Comparison of ENCODE assay signal across 29 mouse cellular contexts in the genomic region with DNA sequence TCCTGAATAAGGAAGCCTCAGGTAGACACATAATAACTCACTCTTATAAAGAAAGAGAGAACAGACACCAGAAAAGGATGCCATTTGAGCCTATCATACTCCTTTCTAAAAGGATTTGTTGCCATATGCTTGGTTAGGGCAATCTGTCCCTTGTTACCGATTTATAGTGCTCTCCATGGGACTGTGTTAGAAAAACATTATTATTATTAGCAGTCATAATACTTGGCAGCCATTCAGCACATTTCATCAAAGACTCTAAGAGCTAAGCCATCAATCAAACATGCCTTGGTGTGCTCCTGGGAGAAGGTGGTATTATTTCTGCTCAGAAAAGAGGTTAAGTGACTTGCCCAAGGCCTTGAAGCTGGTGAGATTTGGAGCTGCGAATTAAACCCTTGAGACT.
DNase-seq lines count a peak whose midpoint lies in the region; ATAC-seq and TF ChIP-seq lines count a peak whose summit lies in the region.
"Had no signal": no experiment of that assay in that cellular context is flagged by ENCODE, and none has a peak within 500 bp of the region (broad histone marks: within the 10 kb centered on the region; RNA-seq: fewer than 3 reads in every experiment).

No protein-coding gene starts in this region.

- DNase-seq in forebrain, embryonic 14.5 days (ENCODE audit: low spot score), result peak; percentile 6
- DNase-seq in forebrain, postnatal 0 days, result no peak
- peak; percentile 2 for DNase-seq in midbrain, postnatal 0 days (ENCODE audit: low spot score)
- no peak for DNase-seq in midbrain, embryonic 14.5 days
- DNase-seq in mesoderm, embryonic 11.5 days (ENCODE audit: low read depth, low spot score), result peak; percentile 39
- DNase-seq: adrenal gland, postnatal 10 days; adrenal gland, postnatal 36 days; cerebellum, adult 11-12 months; cerebellum, adult 8-10 months; cerebellum, postnatal 10 days; cerebellum, postnatal 36 days; gastrocnemius, adult 2 months; gastrocnemius, postnatal 14 days; heart, adult 11 months; heart, postnatal 10 days; heart, postnatal 36 days had no signal

- no peaks in the 10 kb centered on the region for H3K36me3 ChIP-seq in forebrain, embryonic 14.5 days (ENCODE audit: control insufficient read depth, insufficient read depth, low read length)
- H3K36me3 ChIP-seq in forebrain, postnatal 0 days (ENCODE audit: insufficient read depth), result no peaks in the 10 kb centered on the region
- no peaks in the 10 kb centered on the region for H3K36me3 ChIP-seq in hindbrain, embryonic 16.5 days (ENCODE audit: control insufficient read depth, insufficient read depth, low read length)
- H3K36me3 ChIP-seq in hindbrain, embryonic 13.5 days, result no peaks in the 10 kb centered on the region
- no peaks in the 10 kb centered on the region for H3K36me3 ChIP-seq in midbrain, postnatal 0 days (ENCODE audit: insufficient read depth, low read length)
- H3K36me3 ChIP-seq in midbrain, embryonic 14.5 days (ENCODE audit: control insufficient read depth, insufficient read depth, low read length), result no peaks in the 10 kb centered on the region
- no peaks in the 10 kb centered on the region for H3K36me3 ChIP-seq in heart, embryonic 11.5 days (ENCODE audit: control insufficient read depth, insufficient read depth, low read length)
- H3K36me3 ChIP-seq: embryonic facial prominence, embryonic 10.5 days; embryonic facial prominence, embryonic 13.5 days; forebrain, embryonic 12.5 days; heart, embryonic 12.5 days; heart, embryonic 15.5 days; hindbrain, embryonic 15.5 days; intestine, embryonic 15.5 days had no signal

- WGBS in forebrain, embryonic 14.5 days, result 75% methylated on average over 2 of the region's 2 CpGs
- 66% methylated on average over 2 of the region's 2 CpGs for WGBS in forebrain, postnatal 0 days
- WGBS in hindbrain, embryonic 16.5 days, result 62% methylated on average over 2 of the region's 2 CpGs
- WGBS in hindbrain, embryonic 13.5 days, result 68% methylated on average over 2 of the region's 2 CpGs
- whole genome bisulfite sequencing in midbrain, postnatal 0 days, result 75% methylated on average over 2 of the region's 2 CpGs
- 81% methylated on average over 2 of the region's 2 CpGs for WGBS in midbrain, embryonic 14.5 days
- 66% methylated on average over 2 of the region's 2 CpGs for WGBS in heart, embryonic 11.5 days (ENCODE audit: insufficient replicate concordance)

- no peaks in the 10 kb centered on the region for H3K27me3 ChIP-seq in forebrain, embryonic 14.5 days (replicated peaks; ENCODE audit: control insufficient read depth, insufficient read depth, low read length)
- H3K27me3 ChIP-seq in forebrain, postnatal 0 days (ENCODE audit: insufficient read depth, low read length), result no peaks in the 10 kb centered on the region
- H3K27me3 ChIP-seq in hindbrain, embryonic 16.5 days (replicated peaks; ENCODE audit: control insufficient read depth, insufficient read depth, low read length), result no peaks in the 10 kb centered on the region
- H3K27me3 ChIP-seq in hindbrain, embryonic 13.5 days, result no peaks in the 10 kb centered on the region
- no peaks in the 10 kb centered on the region for H3K27me3 ChIP-seq in midbrain, postnatal 0 days (ENCODE audit: insufficient read depth, low read length)
- H3K27me3 ChIP-seq in midbrain, embryonic 14.5 days (ENCODE audit: control insufficient read depth, insufficient read depth, low read length), result no peaks in the 10 kb centered on the region
- no peaks in the 10 kb centered on the region for H3K27me3 ChIP-seq in heart, embryonic 11.5 days (ENCODE audit: control insufficient read depth, insufficient read depth, low read length)
- H3K27me3 ChIP-seq: embryonic facial prominence, embryonic 13.5 days; forebrain, embryonic 12.5 days; heart, embryonic 12.5 days; heart, embryonic 15.5 days; hindbrain, embryonic 15.5 days; intestine, embryonic 15.5 days had no signal

- ATAC-seq in forebrain, embryonic 14.5 days, result no peak
- no peak for ATAC-seq in forebrain, postnatal 0 days
- ATAC-seq in hindbrain, embryonic 16.5 days, result peak; percentile 17; the same call in 1 of the 2 replicates
- no peak for ATAC-seq in hindbrain, embryonic 13.5 days (ENCODE audit: low FRiP score)
- ATAC-seq in midbrain, postnatal 0 days (ENCODE audit: low FRiP score), result no peak
- no peak for ATAC-seq in midbrain, embryonic 14.5 days (ENCODE audit: low FRiP score, low TSS enrichment)
- ATAC-seq in heart, embryonic 11.5 days (replicated peaks; ENCODE audit: insufficient number of reproducible peaks, low FRiP score, low TSS enrichment), result no peak
- ATAC-seq: activated CD4-positive, CD25-positive, alpha-beta regulatory T cell, adult 4 months; forebrain, embryonic 16.5 days; intestine, embryonic 15.5 days had no signal

- no peak overlapping the region for H3K4me3 ChIP-seq in forebrain, embryonic 14.5 days (ENCODE audit: low read depth, low read length)
- H3K4me3 ChIP-seq in forebrain, postnatal 0 days (ENCODE audit: low read depth, low read length), result no peak overlapping the region
- no peak overlapping the region for H3K4me3 ChIP-seq in hindbrain, embryonic 16.5 days (ENCODE audit: low read length)
- H3K4me3 ChIP-seq in hindbrain, embryonic 13.5 days, result no peak overlapping the region
- no peak overlapping the region for H3K4me3 ChIP-seq in midbrain, postnatal 0 days (ENCODE audit: low read depth, low read length)
- no peak overlapping the region for H3K4me3 ChIP-seq in midbrain, embryonic 14.5 days (replicated peaks; ENCODE audit: low read depth, low read length)
- H3K4me3 ChIP-seq in heart, embryonic 11.5 days (ENCODE audit: low read depth, low read length), result no peak overlapping the region
- H3K4me3 ChIP-seq: embryonic facial prominence, embryonic 10.5 days; embryonic facial prominence, embryonic 13.5 days; erythroblast, embryonic 14.5 days; forebrain, embryonic 12.5 days; gastrocnemius, adult 2 months; heart, embryonic 12.5 days; heart, embryonic 15.5 days; hindbrain, embryonic 15.5 days; intestine, embryonic 15.5 days had no signal

- no peak overlapping the region for H3K27ac ChIP-seq in forebrain, embryonic 14.5 days (ENCODE audit: low read depth, low read length)
- H3K27ac ChIP-seq in forebrain, postnatal 0 days (ENCODE audit: low read depth, low read length), result no peak overlapping the region
- H3K27ac ChIP-seq in hindbrain, embryonic 16.5 days (ENCODE audit: low read depth, low read length), result no peak overlapping the region
- no peak overlapping the region for H3K27ac ChIP-seq in hindbrain, embryonic 13.5 days
- no peak overlapping the region for H3K27ac ChIP-seq in midbrain, postnatal 0 days (ENCODE audit: low read depth, low read length)
- H3K27ac ChIP-seq in midbrain, embryonic 14.5 days (replicated peaks; ENCODE audit: low read depth, low read length), result no peak overlapping the region
- no peak overlapping the region for H3K27ac ChIP-seq in heart, embryonic 11.5 days (ENCODE audit: low read depth, low read length)
- H3K27ac ChIP-seq: embryonic facial prominence, embryonic 10.5 days; embryonic facial prominence, embryonic 13.5 days; forebrain, embryonic 12.5 days; gastrocnemius, adult 2 months; heart, embryonic 15.5 days; hindbrain, embryonic 15.5 days; intestine, embryonic 15.5 days had no signal

- no peak for TF ChIP-seq CTCF in forebrain, postnatal 0 days (IDR thresholded peaks at IDR 0.05; ENCODE audit: low read depth)
- no peak for TF ChIP-seq CTCF in midbrain, postnatal 0 days (IDR thresholded peaks at IDR 0.05)

- no peaks in the 10 kb centered on the region for H3K4me1 ChIP-seq in forebrain, embryonic 14.5 days (ENCODE audit: control insufficient read depth, insufficient read depth, low read length)
- H3K4me1 ChIP-seq in forebrain, postnatal 0 days (ENCODE audit: insufficient read depth), result no peaks in the 10 kb centered on the region
- H3K4me1 ChIP-seq in hindbrain, embryonic 16.5 days (ENCODE audit: control insufficient read depth, insufficient read depth, low read depth, low read length), result no peaks in the 10 kb centered on the region
- H3K4me1 ChIP-seq in hindbrain, embryonic 13.5 days (replicated peaks), result no peaks in the 10 kb centered on the region
- no peaks in the 10 kb centered on the region for H3K4me1 ChIP-seq in midbrain, postnatal 0 days (ENCODE audit: insufficient read depth, low read length)
- H3K4me1 ChIP-seq in midbrain, embryonic 14.5 days (ENCODE audit: control insufficient read depth, insufficient read depth, low read length), result no peaks in the 10 kb centered on the region
- H3K4me1 ChIP-seq in heart, embryonic 11.5 days (ENCODE audit: control insufficient read depth, insufficient read depth, low read length), result no peaks in the 10 kb centered on the region
- H3K4me1 ChIP-seq: embryonic facial prominence, embryonic 10.5 days; embryonic facial prominence, embryonic 13.5 days; forebrain, embryonic 12.5 days; heart, embryonic 12.5 days; heart, embryonic 15.5 days; hindbrain, embryonic 15.5 days; intestine, embryonic 15.5 days had no signal

- no peak overlapping the region for H3K9ac ChIP-seq in forebrain, embryonic 14.5 days (ENCODE audit: low read length)
- H3K9ac ChIP-seq in forebrain, postnatal 0 days, result no peak overlapping the region
- H3K9ac ChIP-seq in hindbrain, embryonic 16.5 days (ENCODE audit: low read depth, low read length), result no peak overlapping the region
- no peak overlapping the region for H3K9ac ChIP-seq in hindbrain, embryonic 13.5 days
- no peak overlapping the region for H3K9ac ChIP-seq in midbrain, postnatal 0 days (replicated peaks; ENCODE audit: low read length, poor library complexity, severe bottlenecking)
- H3K9ac ChIP-seq in midbrain, embryonic 14.5 days (replicated peaks; ENCODE audit: low read length), result no peak overlapping the region
- H3K9ac ChIP-seq in heart, embryonic 11.5 days (ENCODE audit: low read depth, low read length), result no peak overlapping the region
- H3K9ac ChIP-seq: embryonic facial prominence, embryonic 13.5 days; forebrain, embryonic 12.5 days; heart, embryonic 12.5 days; heart, embryonic 15.5 days; hindbrain, embryonic 15.5 days; intestine, embryonic 15.5 days had no signal

- no peak overlapping the region for H3K4me2 ChIP-seq in forebrain, embryonic 14.5 days (ENCODE audit: low read length)
- H3K4me2 ChIP-seq in forebrain, postnatal 0 days (ENCODE audit: low read depth), result no peak overlapping the region
- H3K4me2 ChIP-seq in hindbrain, embryonic 16.5 days (ENCODE audit: low read length), result no peak overlapping the region
- no peak overlapping the region for H3K4me2 ChIP-seq in hindbrain, embryonic 13.5 days
- no peak overlapping the region for H3K4me2 ChIP-seq in midbrain, postnatal 0 days (ENCODE audit: low read depth, low read length, poor library complexity, severe bottlenecking)
- no peak overlapping the region for H3K4me2 ChIP-seq in midbrain, embryonic 14.5 days (ENCODE audit: low read length)
- H3K4me2 ChIP-seq in heart, embryonic 11.5 days, result no peak overlapping the region
- H3K4me2 ChIP-seq: embryonic facial prominence, embryonic 13.5 days; forebrain, embryonic 12.5 days; heart, embryonic 12.5 days; heart, embryonic 15.5 days; hindbrain, embryonic 15.5 days; intestine, embryonic 15.5 days had no signal

- H3K9me3 ChIP-seq in forebrain, embryonic 14.5 days (replicated peaks; ENCODE audit: control insufficient read depth, low read length), result no peaks in the 10 kb centered on the region
- no peaks in the 10 kb centered on the region for H3K9me3 ChIP-seq in forebrain, postnatal 0 days (ENCODE audit: low read length)
- H3K9me3 ChIP-seq in hindbrain, embryonic 16.5 days (ENCODE audit: control insufficient read depth, low read length), result no peaks in the 10 kb centered on the region
- H3K9me3 ChIP-seq in hindbrain, embryonic 13.5 days, result no peaks in the 10 kb centered on the region
- H3K9me3 ChIP-seq in midbrain, postnatal 0 days (ENCODE audit: low read length), result no peaks in the 10 kb centered on the region
- no peaks in the 10 kb centered on the region for H3K9me3 ChIP-seq in midbrain, embryonic 14.5 days (ENCODE audit: control insufficient read depth, low read length)
- H3K9me3 ChIP-seq in heart, embryonic 11.5 days (replicated peaks; ENCODE audit: control insufficient read depth, low read length), result no peaks in the 10 kb centered on the region
- H3K9me3 ChIP-seq: embryonic facial prominence, embryonic 10.5 days; embryonic facial prominence, embryonic 13.5 days; forebrain, embryonic 12.5 days; heart, embryonic 12.5 days; heart, embryonic 15.5 days; hindbrain, embryonic 15.5 days; intestine, embryonic 15.5 days had no signal

Comparison
In these comparisons a context has a peak if more than half of its experiments do, and no peak if none do; other contexts are left out.
1. DNase-seq: peak in forebrain, embryonic 14.5 days (single experiment), midbrain, postnatal 0 days (single experiment) and mesoderm, embryonic 11.5 days (single experiment); none in forebrain, postnatal 0 days (single experiment) and midbrain, embryonic 14.5 days (single experiment).